Mouse (Mus musculus) erythroblast, adult 5-6 weeks (primary cell): ENCODE measurements around the gene Ccdc126. TPM values are rescaled to one million over a fixed set of nuclear protein-coding genes. Genes with fewer than 3 reads are reported as not detected.

Experiments
- ATAC-seq: replicated peaks from 2 replicates; pipeline ENCODE4 v1.8.0; 2016; ENCODE audit warnings: moderate number of reproducible peaks, mild to moderate bottlenecking, moderate TSS enrichment, inconsistent platforms; ENCODE audit not compliant: poor library complexity, low FRiP score, severe bottlenecking
- total RNA-seq, 2 experiments: library from RNA; stranded (forward) in 1 of 2; stranded (reverse) in 1 of 2; fragments of 150-400 nt in 1 of 2; fragments of 200-764, 138-1000 nt in 1 of 2; gene quantifications; 2 replicates each; pipeline versions ENCODE4 v1.2.3 to v1.2.4; 2015 to 2017; ENCODE audit warnings: low replicate concordance in 2 of 2

Ccdc126 gene
- total RNA-seq, 2 experiments from 2014 or later: 0.68 TPM; not detected in 1

DNA sequence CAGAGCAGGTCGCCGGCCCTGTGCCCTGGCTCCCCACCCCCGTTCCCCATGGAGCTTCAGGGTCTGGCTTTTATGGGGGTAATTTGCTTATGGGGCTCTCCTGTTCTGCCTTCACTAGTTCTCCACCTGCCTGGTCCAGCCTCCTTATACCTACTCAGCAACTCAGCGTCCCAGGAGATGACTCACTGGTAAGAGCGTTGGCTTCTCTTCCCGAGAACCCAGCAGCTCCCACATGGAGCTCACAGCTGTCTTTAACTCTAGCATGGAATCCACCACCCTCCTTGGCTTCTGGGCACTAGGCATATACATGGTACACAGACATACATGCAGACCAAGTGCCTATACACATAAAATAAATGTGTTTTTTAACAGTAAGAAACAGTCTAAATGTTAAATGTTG lies 20.1 kb downstream of the Ccdc126 start:
- no peak for ATAC-seq

- ATAC-seq: no peak
Measured at GRCm38 (mm10) chr6:49343737-49344469, 24.8 kb downstream of the Ccdc126 start.

DNA sequence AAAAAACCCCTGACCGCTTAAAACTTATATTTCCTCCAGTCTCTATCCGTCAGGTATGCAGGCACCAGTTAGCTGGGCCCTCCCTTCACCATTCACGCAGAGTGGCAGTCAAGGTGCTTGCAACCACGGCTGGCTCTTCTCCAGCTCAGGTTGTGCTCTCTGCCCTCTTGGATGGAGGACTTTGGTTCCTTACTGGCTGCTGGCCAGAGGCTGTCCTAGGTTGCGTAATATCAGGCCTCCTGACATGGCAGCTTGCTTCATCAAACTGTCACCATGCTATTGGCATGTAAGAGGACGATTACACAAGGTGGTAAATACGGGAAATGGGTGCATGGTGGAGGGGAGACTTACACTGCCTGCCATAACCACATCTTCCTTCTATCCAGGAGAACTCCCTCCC lies 30.8 kb downstream of the Ccdc126 start:
- ATAC-seq: no peak

GRCm38 (mm10) chr6:49354613-49355012 lies 35.5 kb downstream of the Ccdc126 start:
- ATAC-seq: no peak

GRCm38 (mm10) chr6:49355171-49355570 lies 36.1 kb downstream of the Ccdc126 start:
- no peak for ATAC-seq

DNA sequence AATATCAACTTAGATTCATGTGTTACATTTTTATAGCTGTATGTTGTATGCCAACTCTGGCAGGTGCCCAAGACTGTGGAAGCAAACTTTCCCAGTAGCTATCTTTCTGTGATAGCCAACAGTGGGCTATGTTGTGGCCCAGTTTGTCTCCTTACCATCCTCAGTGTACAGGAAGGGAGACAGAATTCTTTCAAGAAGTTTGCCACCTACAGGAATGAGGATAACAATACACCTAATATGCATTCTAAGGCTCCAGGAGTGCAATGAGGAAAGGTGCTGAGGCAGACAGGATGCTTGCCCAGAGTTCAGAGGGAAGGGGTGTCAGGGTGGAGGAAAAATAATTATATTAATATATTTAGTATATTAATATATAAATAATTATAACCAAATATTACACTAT lies 41.3 kb downstream of the Ccdc126 start:
- no peak for ATAC-seq

- ATAC-seq: peak; percentile 96
Measured at GRCm38 (mm10) chr6:49367159-49368054, 48.3 kb downstream of the Ccdc126 start, which contains the start of gene Fam221a. Gene Fam221a (plus strand): TSS chr6:49367739.

GRCm38 (mm10) chr6:49368212-49368611 lies 49.1 kb downstream of the Ccdc126 start:
- ATAC-seq: no peak

DNA sequence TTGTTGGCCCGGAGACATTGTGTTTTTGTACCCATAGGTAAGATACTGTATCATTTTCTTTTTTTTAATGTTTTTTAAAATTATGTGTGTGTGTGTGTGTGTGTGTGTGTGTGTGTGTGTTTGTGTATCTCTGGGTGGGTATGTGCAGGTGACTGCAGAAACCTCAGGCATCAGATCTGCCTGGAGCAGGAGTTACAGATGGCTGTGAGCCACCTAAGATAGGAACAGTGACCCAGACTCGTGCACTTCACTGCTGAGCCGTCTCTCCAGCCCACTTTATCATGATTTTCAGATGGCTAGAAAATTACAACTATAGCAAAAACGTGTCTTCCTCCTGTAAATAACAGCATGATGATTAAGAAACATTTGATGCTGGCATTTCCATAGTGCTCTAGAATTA lies 53.6 kb downstream of the Ccdc126 start:
- ATAC-seq: no peak

DNA sequence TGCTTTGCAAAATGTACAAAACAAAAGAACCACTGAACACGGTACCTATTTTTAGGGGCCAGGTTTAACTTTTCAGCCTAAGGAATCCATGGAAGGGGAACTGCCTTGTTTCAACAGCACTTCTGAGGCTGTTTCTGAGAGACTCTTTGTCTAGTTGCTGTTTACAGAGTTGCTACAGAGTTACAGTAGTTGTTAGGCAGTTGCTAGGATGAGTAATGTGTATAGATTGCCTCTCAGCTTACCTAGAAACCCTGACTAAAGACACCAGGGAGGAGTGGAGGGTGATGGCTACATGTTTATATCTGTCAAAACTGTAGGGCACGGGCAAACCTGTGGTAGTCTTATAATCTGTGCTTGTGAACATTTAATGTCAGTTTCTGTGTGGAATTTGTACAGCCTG lies 54.9 kb downstream of the Ccdc126 start:
- ATAC-seq: no peak

- no peak for ATAC-seq
Measured at GRCm38 (mm10) chr6:49378328-49378727, 59.3 kb downstream of the Ccdc126 start.

Other genes with a start within 250 kb of the Ccdc126 start
- gene Malsu1, start 245.5 kb upstream of the Ccdc126 start, total RNA-seq (2015; ENCODE audit: low replicate concordance): 4.8 and 14.2 TPM in 2 replicates
- 0.77 and 2.2 TPM in 2 replicates for gene Malsu1, start 245.5 kb upstream of the Ccdc126 start, total RNA-seq (2017; ENCODE audit: low replicate concordance)
- not detected in 2 replicates for gene Igf2bp3, start 104.3 kb upstream of the Ccdc126 start, total RNA-seq (2015; ENCODE audit: low replicate concordance)
- gene Igf2bp3, start 104.3 kb upstream of the Ccdc126 start, total RNA-seq (2017; ENCODE audit: low replicate concordance): not detected in 2 replicates
- gene Tra2a, start 55.2 kb upstream of the Ccdc126 start, total RNA-seq (2015; ENCODE audit: low replicate concordance): 73.6 and 81.3 TPM in 2 replicates
- 56.5 and 90.1 TPM in 2 replicates for gene Tra2a, start 55.2 kb upstream of the Ccdc126 start, total RNA-seq (2017; ENCODE audit: low replicate concordance)
- 2.7 and 2.9 TPM in 2 replicates for gene Fam221a, start 48.5 kb downstream of the Ccdc126 start, total RNA-seq (2015; ENCODE audit: low replicate concordance)
- gene Fam221a, start 48.5 kb downstream of the Ccdc126 start, total RNA-seq (2017; ENCODE audit: low replicate concordance): 1.1 and 2.2 TPM in 2 replicates
- not detected in 2 replicates for gene Stk31, start 76.3 kb downstream of the Ccdc126 start, total RNA-seq (2015; ENCODE audit: low replicate concordance)
- gene Stk31, start 76.3 kb downstream of the Ccdc126 start, total RNA-seq (2017; ENCODE audit: low replicate concordance): not detected in 2 replicates